Mouse (Mus musculus): ENCODE measurements around the gene Apobec1.
"Not testable (repeated sequence)": the region's sequence is repeated elsewhere in the genome, so short reads cannot be mapped to it uniquely, and the experiment has no call there.

The Apobec1 gene

GRCm38 (mm10) chr6:122605483-122605882, 3.2 kb upstream of the Apobec1 start:
- peak; percentile 90 for DNase-seq (ENCODE audit: low read depth, low spot score)

GRCm38 (mm10) chr6:122604260-122604659, 2.0 kb upstream of the Apobec1 start:
- no peak for DNase-seq (ENCODE audit: low read depth, low spot score)

GRCm38 (mm10) chr6:122602992-122603322, 713 bp upstream of the Apobec1 start:
- DNase-seq (ENCODE audit: low read depth, low spot score), result no peak

- no peak for DNase-seq (ENCODE audit: low read depth, low spot score)
These were observed 629 bp downstream of the Apobec1 start for GRCm38 (mm10) chr6:122601615-122602014.

- DNase-seq (ENCODE audit: low read depth, low spot score), result no peak
These were observed 1.2 kb downstream of the Apobec1 start for GRCm38 (mm10) chr6:122601031-122601430.

GRCm38 (mm10) chr6:122600066-122600646, 2.1 kb downstream of the Apobec1 start:
- DNase-seq (ENCODE audit: low read depth, low spot score), result no peak

GRCm38 (mm10) chr6:122599054-122599737, 3.0 kb downstream of the Apobec1 start:
- DNase-seq (ENCODE audit: low read depth, low spot score), result no peak

- DNase-seq (ENCODE audit: low read depth, low spot score), result no peak
These were observed 3.8 kb downstream of the Apobec1 start for GRCm38 (mm10) chr6:122598436-122598835.

- no peak for DNase-seq (ENCODE audit: low read depth, low spot score)
These were observed 4.2 kb downstream of the Apobec1 start for GRCm38 (mm10) chr6:122598014-122598413.

- DNase-seq (ENCODE audit: low read depth, low spot score), result no peak
These were observed 5.6 kb downstream of the Apobec1 start for GRCm38 (mm10) chr6:122596608-122597007.

- DNase-seq (ENCODE audit: low read depth, low spot score), result peak; percentile 83
These were observed 6.6 kb downstream of the Apobec1 start for GRCm38 (mm10) chr6:122595637-122596036.

- DNase-seq (ENCODE audit: low read depth, low spot score), result peak; percentile 73
These were observed 9.3 kb downstream of the Apobec1 start for GRCm38 (mm10) chr6:122592905-122593304.

GRCm38 (mm10) chr6:122591027-122591758, 11.1 kb downstream of the Apobec1 start:
- DNase-seq (ENCODE audit: low read depth, low spot score), result peak; percentile 82

- no peak for DNase-seq (ENCODE audit: low read depth, low spot score)
These were observed 23.2 kb downstream of the Apobec1 start for GRCm38 (mm10) chr6:122579086-122579485.

GRCm38 (mm10) chr6:122577030-122577429, 25.2 kb downstream of the Apobec1 start:
- peak; percentile 67 for DNase-seq (ENCODE audit: low read depth, low spot score)

GRCm38 (mm10) chr6:122575037-122575436, 27.2 kb downstream of the Apobec1 start:
- not testable (repeated sequence) for DNase-seq (ENCODE audit: low read depth, low spot score)

GRCm38 (mm10) chr6:122571617-122571959, 30.7 kb downstream of the Apobec1 start:
- DNase-seq (ENCODE audit: low read depth, low spot score), result no peak

GRCm38 (mm10) chr6:122570695-122571616, 31.3 kb downstream of the Apobec1 start:
- DNase-seq (ENCODE audit: low read depth, low spot score), result no peak

- no peak for DNase-seq (ENCODE audit: low read depth, low spot score)
These were observed 32.5 kb downstream of the Apobec1 start for GRCm38 (mm10) chr6:122569762-122570161.

GRCm38 (mm10) chr6:122569113-122569512, 33.1 kb downstream of the Apobec1 start:
- DNase-seq (ENCODE audit: low read depth, low spot score), result no peak

GRCm38 (mm10) chr6:122565070-122565784, 37.0 kb downstream of the Apobec1 start:
- no peak for DNase-seq (ENCODE audit: low read depth, low spot score)
